Mouse (Mus musculus) spleen, adult 2 months (tissue): ENCODE data around the gene Appl2.

Experiments
- CTCF ChIP-seq: fragments of 200-500 bp; IDR thresholded peaks from 2 replicates; pipeline ENCODE4 v1.5.1; 2011; ENCODE audit warnings: mild to moderate bottlenecking, inconsistent platforms; ENCODE audit not compliant: insufficient read depth, insufficient read length, insufficient replicate concordance; ENCODE audit errors: extremely low read depth
- POLR2A ChIP-seq: fragments of 200-500 bp; IDR thresholded peaks from 2 replicates; pipeline ENCODE4 v1.6.1; 2011; ENCODE audit warnings: low read depth, low read length, inconsistent platforms

GRCm38 (mm10) chr10:83641641-83642040, 6.9 kb downstream of the Appl2 start:
- TF ChIP-seq POLR2A (no peak), CTCF (no peak)
